Mouse (Mus musculus): Measurements from ENCODE around the gene Clec9a. TPM values are rescaled to one million over a fixed set of nuclear protein-coding genes. Genes with fewer than 3 reads are reported as not detected.

The Clec9a gene
- polyA plus RNA-seq, 1 experiment = not detected

DNA sequence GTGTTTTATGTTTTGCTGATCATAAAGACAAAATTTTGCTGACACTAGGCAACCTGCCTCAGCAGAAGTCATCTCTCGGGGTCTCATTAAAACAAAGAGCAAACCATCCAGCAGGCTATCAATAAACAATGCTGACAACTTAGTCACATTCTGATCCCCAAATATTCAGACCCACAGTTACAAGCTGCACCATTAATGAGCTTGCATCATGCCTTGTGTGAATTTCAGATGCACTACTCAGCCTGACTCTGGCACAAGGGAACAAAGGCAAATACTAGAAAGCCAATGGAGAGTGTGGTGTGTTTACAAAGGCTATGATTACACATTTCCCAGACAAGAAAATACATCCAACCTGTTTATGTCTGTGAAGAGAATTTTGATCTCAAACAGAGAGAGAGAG is 5.5 kb downstream of the Clec9a start:
- no peak for TF ChIP-seq TAL1 (IDR thresholded peaks at IDR 0.05; ENCODE audit: low read length)
- TF ChIP-seq GATA1 (IDR thresholded peaks at IDR 0.05; ENCODE audit: low read length) = no peak
- no peaks in the 10 kb centered on the region for H3K4me1 ChIP-seq (ENCODE audit: control insufficient read depth)
- H3K4me3 ChIP-seq (replicated peaks) = no peak overlapping the region
- no peaks in the 10 kb centered on the region for H3K9me3 ChIP-seq (ENCODE audit: control insufficient read depth, low read length)
- H3K27me3 ChIP-seq (ENCODE audit: control insufficient read depth) = no peaks in the 10 kb centered on the region
- no peaks in the 10 kb centered on the region for H3K36me3 ChIP-seq (ENCODE audit: control insufficient read depth)

DNA sequence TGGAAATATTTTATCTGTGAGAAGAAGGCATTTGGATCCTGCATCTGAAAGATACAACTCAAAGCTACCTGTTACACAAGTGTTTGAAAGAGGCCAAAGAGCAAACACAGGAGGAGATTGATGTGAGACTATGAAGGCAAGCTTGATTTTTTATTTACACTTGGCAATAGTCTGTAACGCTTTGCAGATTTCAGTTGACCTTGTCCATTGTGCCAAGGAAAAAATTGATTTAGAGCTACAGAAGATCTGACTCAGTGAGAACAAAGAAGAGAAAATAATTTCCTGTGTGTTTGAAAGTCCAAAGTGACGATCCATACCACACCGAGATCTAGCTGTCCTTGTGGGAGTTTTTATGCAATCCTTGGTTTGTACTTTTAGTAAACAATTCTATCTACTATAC is 13.6 kb downstream of the Clec9a start:
- no peaks in the 10 kb centered on the region for H3K36me3 ChIP-seq (ENCODE audit: control insufficient read depth)
- H3K4me1 ChIP-seq (ENCODE audit: control insufficient read depth) = no peaks in the 10 kb centered on the region
- TF ChIP-seq TAL1 (IDR thresholded peaks at IDR 0.05; ENCODE audit: low read length) (no peak), GATA1 (IDR thresholded peaks at IDR 0.05; ENCODE audit: low read length) (no peak)

DNA sequence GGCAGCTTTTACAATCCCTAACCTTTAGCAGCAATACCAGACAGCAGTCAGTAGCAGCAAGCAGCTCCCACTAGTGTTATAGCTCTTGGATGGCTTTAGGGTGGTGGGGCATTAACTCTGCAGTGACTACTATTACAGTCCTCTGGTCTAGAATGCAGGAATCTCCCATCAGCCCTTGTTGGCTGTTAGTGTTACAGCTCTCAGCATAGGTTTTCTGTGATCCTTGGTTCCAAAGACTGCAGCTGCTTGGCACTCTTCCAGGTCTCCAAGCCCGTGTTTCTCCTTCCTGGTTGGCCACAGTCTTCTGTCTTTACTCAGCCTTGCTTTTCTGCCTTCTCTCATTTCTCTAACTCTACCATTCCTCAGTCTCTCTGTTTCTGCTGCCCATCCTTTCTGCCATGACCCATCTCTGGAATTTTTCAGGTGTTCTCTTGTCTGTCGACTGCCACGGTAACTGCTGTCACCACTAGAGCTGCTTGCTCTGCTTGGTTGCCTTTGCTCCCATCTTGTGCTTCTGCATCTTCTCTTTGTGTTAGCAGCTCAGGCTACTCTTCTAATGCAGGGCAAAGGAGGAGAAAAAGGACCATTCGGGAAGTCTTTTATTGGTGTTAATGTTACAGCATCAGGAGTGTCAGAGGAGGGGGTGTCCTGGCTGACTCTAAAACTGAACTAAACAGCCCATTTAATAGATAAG is 14.5 kb downstream of the Clec9a start:
- no peaks in the 10 kb centered on the region for H3K36me3 ChIP-seq (ENCODE audit: control insufficient read depth)
- no peaks in the 10 kb centered on the region for H3K9me3 ChIP-seq (ENCODE audit: control insufficient read depth, low read length)
- no peaks in the 10 kb centered on the region for H3K4me1 ChIP-seq (ENCODE audit: control insufficient read depth)
- no peak for TF ChIP-seq TAL1 (IDR thresholded peaks at IDR 0.05; ENCODE audit: low read length)
- TF ChIP-seq GATA1 (IDR thresholded peaks at IDR 0.05; ENCODE audit: low read length) = no peak
- H3K27me3 ChIP-seq (ENCODE audit: control insufficient read depth) = no peaks in the 10 kb centered on the region
- H3K4me3 ChIP-seq (replicated peaks) = no peak overlapping the region

More for the DNA sequence above, 13.6 kb downstream of the Clec9a start:
- H3K9me3 ChIP-seq (ENCODE audit: control insufficient read depth, low read length) = no peaks in the 10 kb centered on the region
- H3K4me3 ChIP-seq (replicated peaks) = no peak overlapping the region
- H3K27me3 ChIP-seq (ENCODE audit: control insufficient read depth) = no peaks in the 10 kb centered on the region

DNA sequence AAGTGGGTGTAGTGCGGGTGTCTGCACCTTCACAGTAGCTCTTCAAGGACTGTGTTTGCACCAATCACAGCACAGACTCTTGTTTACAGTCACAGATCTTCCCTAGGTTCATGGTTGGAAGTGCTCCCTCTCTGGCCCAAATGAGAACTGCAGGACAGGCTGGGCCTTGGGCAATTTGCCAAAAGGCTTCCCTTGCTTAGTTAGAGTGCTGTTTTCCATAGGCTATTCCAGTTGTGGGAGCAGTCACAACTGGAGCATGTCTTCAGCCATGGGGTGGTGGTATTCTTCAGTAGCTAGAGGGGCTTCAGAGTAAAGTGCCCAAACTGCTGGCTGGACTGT is 15.0 kb downstream of the Clec9a start:
- H3K4me1 ChIP-seq (ENCODE audit: control insufficient read depth) = no peaks in the 10 kb centered on the region
- TF ChIP-seq TAL1 (IDR thresholded peaks at IDR 0.05; ENCODE audit: low read length) (no peak), GATA1 (IDR thresholded peaks at IDR 0.05; ENCODE audit: low read length) (no peak)
- H3K36me3 ChIP-seq (ENCODE audit: control insufficient read depth) = no peaks in the 10 kb centered on the region

DNA sequence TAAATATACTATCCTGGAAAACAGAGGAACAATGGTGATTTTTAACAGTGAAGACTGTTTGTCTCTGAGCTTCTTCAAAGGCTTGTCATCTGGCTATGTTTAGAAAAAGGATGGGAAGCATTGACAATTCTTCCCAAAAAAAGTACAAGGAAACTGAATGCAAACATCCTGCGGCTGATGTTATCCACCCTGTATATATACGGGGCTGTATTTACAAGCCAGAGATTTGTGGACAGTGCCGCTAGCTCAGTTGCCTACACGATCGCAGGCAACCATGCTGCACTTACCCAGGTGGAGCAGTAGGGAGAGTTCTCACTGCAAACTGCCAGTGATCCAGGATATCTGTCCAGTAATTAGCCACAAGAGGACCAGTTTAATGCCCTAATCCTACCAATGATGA is 16.6 kb downstream of the Clec9a start:
- TF ChIP-seq GATA1 (IDR thresholded peaks at IDR 0.05; ENCODE audit: low read length) (no peak), TAL1 (IDR thresholded peaks at IDR 0.05; ENCODE audit: low read length) (no peak)
- H3K36me3 ChIP-seq (ENCODE audit: control insufficient read depth) = no peaks in the 10 kb centered on the region
- no peak overlapping the region for H3K4me3 ChIP-seq (replicated peaks)
- H3K9me3 ChIP-seq (ENCODE audit: control insufficient read depth, low read length) = no peaks in the 10 kb centered on the region
- H3K4me1 ChIP-seq (ENCODE audit: control insufficient read depth) = no peaks in the 10 kb centered on the region
- H3K27me3 ChIP-seq (ENCODE audit: control insufficient read depth) = no peaks in the 10 kb centered on the region

More for the DNA sequence above, 15.0 kb downstream of the Clec9a start:
- H3K9me3 ChIP-seq (ENCODE audit: control insufficient read depth, low read length) = no peaks in the 10 kb centered on the region
- no peaks in the 10 kb centered on the region for H3K27me3 ChIP-seq (ENCODE audit: control insufficient read depth)
- no peak overlapping the region for H3K4me3 ChIP-seq (replicated peaks)

DNA sequence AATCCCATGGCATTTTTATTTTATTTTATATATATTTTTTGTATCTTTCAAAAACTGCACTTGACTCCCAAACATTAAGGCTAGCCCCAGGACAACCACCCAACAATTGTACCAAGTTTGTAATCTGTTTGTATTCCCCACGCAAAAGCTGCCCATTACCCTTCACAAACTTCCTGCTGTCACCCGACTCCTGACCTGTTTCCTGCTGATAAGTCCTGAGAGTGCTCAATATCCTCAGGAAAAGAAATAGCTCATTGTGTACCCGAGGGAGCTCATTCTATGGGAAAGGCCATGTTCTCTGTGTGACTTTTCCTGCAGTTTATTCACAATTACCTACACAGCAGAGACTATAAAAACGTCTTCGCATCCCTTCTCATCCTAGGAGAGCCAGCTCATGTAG is 17.1 kb downstream of the Clec9a start:
- TF ChIP-seq GATA1 (IDR thresholded peaks at IDR 0.05; ENCODE audit: low read length) = no peak
- no peak for TF ChIP-seq TAL1 (IDR thresholded peaks at IDR 0.05; ENCODE audit: low read length)
- no peaks in the 10 kb centered on the region for H3K36me3 ChIP-seq (ENCODE audit: control insufficient read depth)

DNA sequence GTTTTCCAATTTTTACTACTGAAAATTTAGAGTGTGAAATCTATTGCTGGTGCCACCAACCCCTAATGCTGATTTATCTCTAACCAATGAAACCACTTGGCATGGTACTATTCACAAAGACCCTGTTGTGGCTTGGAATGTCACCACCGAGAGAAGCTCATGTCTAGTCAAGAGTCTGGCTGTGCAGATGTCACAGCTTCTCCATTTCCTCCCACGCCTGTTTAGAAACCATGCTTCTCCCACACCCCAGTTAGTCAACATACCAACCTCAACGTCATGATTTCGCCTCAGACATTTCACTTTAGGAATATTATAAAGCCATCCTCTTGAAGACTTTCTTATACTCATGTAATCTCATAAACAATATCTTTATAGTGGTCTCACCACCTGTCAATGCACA is 18.6 kb downstream of the Clec9a start:
- Histone ChIP-seq H3K36me3 (ENCODE audit: control insufficient read depth) (no peaks in the 10 kb centered on the region), H3K9me3 (ENCODE audit: control insufficient read depth, low read length) (no peaks in the 10 kb centered on the region), H3K4me1 (ENCODE audit: control insufficient read depth) (no peaks in the 10 kb centered on the region), H3K4me3 (replicated peaks) (no peak overlapping the region), H3K27me3 (ENCODE audit: control insufficient read depth) (no peaks in the 10 kb centered on the region)
- no peak for TF ChIP-seq TAL1 (IDR thresholded peaks at IDR 0.05; ENCODE audit: low read length)
- TF ChIP-seq GATA1 (IDR thresholded peaks at IDR 0.05; ENCODE audit: low read length) = no peak

More for the DNA sequence above, 17.1 kb downstream of the Clec9a start:
- no peak overlapping the region for H3K4me3 ChIP-seq (replicated peaks)
- H3K4me1 ChIP-seq (ENCODE audit: control insufficient read depth) = no peaks in the 10 kb centered on the region
- no peaks in the 10 kb centered on the region for H3K27me3 ChIP-seq (ENCODE audit: control insufficient read depth)
- H3K9me3 ChIP-seq (ENCODE audit: control insufficient read depth, low read length) = no peaks in the 10 kb centered on the region

DNA sequence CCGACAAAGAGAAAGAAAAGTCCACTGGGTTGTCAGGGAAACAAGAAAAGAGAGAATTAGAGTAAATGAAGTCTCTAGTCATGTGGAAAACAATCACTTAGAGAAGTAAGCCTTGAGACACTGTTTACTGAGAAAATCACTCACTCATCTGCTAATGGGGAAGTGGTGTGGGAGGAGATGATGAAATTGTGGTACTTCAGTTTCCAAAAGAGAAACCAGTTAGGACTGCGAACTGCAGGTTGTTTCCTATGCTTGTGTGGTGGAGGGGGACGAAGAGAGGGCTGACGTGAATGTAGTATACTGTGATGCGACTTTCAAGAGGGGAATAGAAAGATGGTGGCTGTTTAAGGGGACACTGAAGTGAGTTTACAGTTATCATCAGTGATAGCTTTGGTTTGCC is 25.6 kb downstream of the Clec9a start:
- no peak overlapping the region for H3K4me3 ChIP-seq (replicated peaks)
- H3K4me1 ChIP-seq (ENCODE audit: control insufficient read depth) = no peaks in the 10 kb centered on the region
- TF ChIP-seq GATA1 (IDR thresholded peaks at IDR 0.05; ENCODE audit: low read length) = no peak
- TF ChIP-seq TAL1 (IDR thresholded peaks at IDR 0.05; ENCODE audit: low read length) = no peak
- no peaks in the 10 kb centered on the region for H3K36me3 ChIP-seq (ENCODE audit: control insufficient read depth)
- H3K27me3 ChIP-seq (ENCODE audit: control insufficient read depth) = no peaks in the 10 kb centered on the region
- H3K9me3 ChIP-seq (ENCODE audit: control insufficient read depth, low read length) = no peaks in the 10 kb centered on the region

DNA sequence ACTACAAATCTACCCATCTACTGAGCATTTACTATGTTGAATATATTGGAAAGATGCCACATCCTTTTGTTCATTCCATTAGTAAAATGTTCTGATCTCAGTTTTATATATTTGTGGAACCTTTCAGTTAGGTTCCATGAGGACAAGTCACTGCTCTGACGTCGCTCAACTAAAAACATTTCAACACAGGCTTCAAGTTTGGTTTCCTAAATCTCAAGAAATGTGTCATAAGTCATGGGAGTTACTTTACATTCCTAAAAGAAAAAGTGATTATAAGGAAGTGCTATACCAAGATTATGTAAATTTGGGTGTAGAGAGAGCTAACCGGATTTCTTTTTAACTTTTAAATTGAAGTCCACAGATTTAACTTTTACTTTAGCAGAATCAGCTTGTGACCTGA is 27.4 kb downstream of the Clec9a start:
- no peaks in the 10 kb centered on the region for H3K36me3 ChIP-seq (ENCODE audit: control insufficient read depth)
- no peaks in the 10 kb centered on the region for H3K9me3 ChIP-seq (ENCODE audit: control insufficient read depth, low read length)
- H3K4me3 ChIP-seq (replicated peaks) = no peak overlapping the region
- TF ChIP-seq GATA1 (IDR thresholded peaks at IDR 0.05; ENCODE audit: low read length) (no peak), TAL1 (IDR thresholded peaks at IDR 0.05; ENCODE audit: low read length) (no peak)
- H3K27me3 ChIP-seq (ENCODE audit: control insufficient read depth) = no peaks in the 10 kb centered on the region
- H3K4me1 ChIP-seq (ENCODE audit: control insufficient read depth) = no peaks in the 10 kb centered on the region

DNA sequence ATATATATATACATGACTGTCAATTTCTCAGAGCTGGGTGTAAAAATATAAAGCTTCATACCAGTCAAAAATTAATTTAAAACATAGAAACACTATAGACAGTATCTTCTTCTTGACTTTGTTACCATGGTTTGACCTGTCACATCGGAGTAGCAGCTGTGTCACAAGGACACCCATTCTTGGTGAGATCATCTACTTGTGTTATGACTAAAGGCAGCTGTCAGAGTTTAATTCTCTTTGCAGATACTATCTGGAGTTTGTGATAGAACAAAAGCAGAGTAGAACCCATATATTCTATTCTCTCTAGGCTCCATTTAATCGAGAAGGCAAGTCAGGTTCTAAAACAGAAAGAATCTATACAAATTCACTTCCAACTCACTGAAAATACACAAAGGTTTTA is 29.4 kb downstream of the Clec9a start:
- H3K36me3 ChIP-seq (ENCODE audit: control insufficient read depth) = no peaks in the 10 kb centered on the region
- no peak overlapping the region for H3K4me3 ChIP-seq (replicated peaks)
- no peak for TF ChIP-seq TAL1 (IDR thresholded peaks at IDR 0.05; ENCODE audit: low read length)
- TF ChIP-seq GATA1 (IDR thresholded peaks at IDR 0.05; ENCODE audit: low read length) = no peak

More for the DNA sequence above, 29.4 kb downstream of the Clec9a start:
- Histone ChIP-seq H3K9me3 (ENCODE audit: control insufficient read depth, low read length) (no peaks in the 10 kb centered on the region), H3K4me1 (ENCODE audit: control insufficient read depth) (no peaks in the 10 kb centered on the region), H3K27me3 (ENCODE audit: control insufficient read depth) (no peaks in the 10 kb centered on the region)

Data from erythroblast, embryonic 14.5 days (primary cell).